Mouse (Mus musculus) midbrain, embryonic 16.5 days (tissue): ENCODE data around the gene Trpm3. TPM values are rescaled to one million over a fixed set of nuclear protein-coding genes. Genes with fewer than 3 reads are reported as not detected.

Source experiments
- ATAC-seq: fragments of 200-750 bp; cut with Nextera tagmentation; 2 replicates; pipeline ENCODE4 v1.8.0; 2017; ENCODE audit warnings: moderate TSS enrichment
- H3K27ac ChIP-seq: fragments of 300-500 bp; sonication (generic); 2 replicates; pipeline ENCODE4 v1.5.1; 2014; ENCODE audit warnings: mild to moderate bottlenecking, low read length, mixed read lengths
- H3K27me3 ChIP-seq: fragments of 300-500 bp; sonication (generic); 2 replicates; pipeline ENCODE4 v1.6.1; 2014; ENCODE audit warnings: low read depth, low read length, mixed read lengths; ENCODE audit not compliant: control insufficient read depth, insufficient read depth
- H3K36me3 ChIP-seq: fragments of 300-500 bp; sonication (generic); 2 replicates; pipeline ENCODE4 v1.6.1; 2014; ENCODE audit warnings: mild to moderate bottlenecking, low read length, moderate library complexity, mixed read lengths; ENCODE audit not compliant: control insufficient read depth, insufficient read depth
- H3K4me1 ChIP-seq: fragments of 300-500 bp; sonication (generic); 2 replicates; pipeline ENCODE4 v1.6.1; 2014; ENCODE audit warnings: mild to moderate bottlenecking, low read length, mixed read lengths; ENCODE audit not compliant: control insufficient read depth, insufficient read depth
- H3K4me2 ChIP-seq: fragments of 300-500 bp; sonication (generic); 2 replicates; pipeline ENCODE4 v1.6.1; 2014; ENCODE audit warnings: mild to moderate bottlenecking, low read length, mixed read lengths
- H3K4me3 ChIP-seq: fragments of 300-500 bp; sonication (generic); 2 replicates; pipeline ENCODE4 v1.5.1; 2014; ENCODE audit warnings: low read depth, mild to moderate bottlenecking, low read length, moderate library complexity, mixed read lengths
- H3K9ac ChIP-seq: fragments of 300-500 bp; sonication (generic); 2 replicates; pipeline ENCODE4 v1.6.1; 2014; ENCODE audit warnings: low read depth, low read length, mixed read lengths
- H3K9me3 ChIP-seq: fragments of 300-500 bp; sonication (generic); replicated peaks from 2 replicates; pipeline ENCODE4 v1.6.1; 2014; ENCODE audit warnings: mild to moderate bottlenecking, low read length, mixed read lengths; ENCODE audit not compliant: control insufficient read depth, poor library complexity, severe bottlenecking
- WGBS: fragments of 180-500 bp; shearing (Covaris S2); extraction: QIAGEN DNeasy Blood & Tissue Kit; methylation state at CpG from one replicate; pipeline ENCODE4 v1.1.7; 2014; 5-methylcytosine and 5-hydroxymethylcytosine counted together
- polyA plus RNA-seq: library from polyadenylated mRNA; unstranded; fragments of >200 nt; fragmentation: Nextera tagmentation; extraction: Ambion mirVana; gene quantifications from 2 replicates; pipeline ENCODE4 v1.2.1, GENCODE M21; 2015

Gene Trpm3
- polyA plus RNA-seq, 1 experiment from 2014 or later, result 24.7 TPM

- no peak overlapping the region for H3K27ac ChIP-seq
- no peaks in the 10 kb centered on the region for H3K36me3 ChIP-seq
- H3K4me3 ChIP-seq, result no peak overlapping the region
- H3K9me3 ChIP-seq, result no peaks in the 10 kb centered on the region
- H3K9ac ChIP-seq, result no peak overlapping the region
- ATAC-seq, result no peak
- 0 out of 2 replicates have a peak, but pooled peaks cover 4% of the 10 kb centered on the region for H3K4me1 ChIP-seq
- no peak overlapping the region for H3K4me2 ChIP-seq
- no peaks in the 10 kb centered on the region for H3K27me3 ChIP-seq
Measured at GRCm38 (mm10) chr19:22705414-22705813, 566.6 kb downstream of the Trpm3 start.

DNA sequence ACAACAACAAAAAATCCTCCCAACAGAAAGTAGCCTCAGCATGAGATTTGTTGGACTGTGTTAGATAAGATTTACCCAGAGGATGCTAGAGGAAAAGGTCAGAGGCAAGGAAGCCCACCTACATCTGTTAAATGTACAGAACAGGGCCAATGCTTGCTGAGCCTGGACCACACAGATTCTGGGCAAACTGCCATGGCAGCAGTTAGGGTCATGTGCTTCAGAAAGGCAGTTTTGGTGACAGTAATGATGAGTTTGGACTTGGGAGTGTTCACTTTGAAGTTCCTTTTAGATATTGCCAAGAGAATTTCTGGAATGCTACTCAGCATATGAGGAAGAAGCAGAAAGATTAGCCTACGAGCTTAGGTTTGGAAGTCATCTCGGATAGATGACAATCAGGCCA lies 580.2 kb downstream of the Trpm3 start:
- no peak overlapping the region for H3K4me2 ChIP-seq
- no peak for ATAC-seq
- no peak overlapping the region for H3K4me3 ChIP-seq
- H3K9me3 ChIP-seq, result no peaks in the 10 kb centered on the region
- no peak overlapping the region for H3K9ac ChIP-seq
- H3K27me3 ChIP-seq, result no peaks in the 10 kb centered on the region
- H3K27ac ChIP-seq, result no peak overlapping the region
- WGBS, result 84% methylated on average over 2 of the region's 2 CpGs
- no peaks in the 10 kb centered on the region for H3K4me1 ChIP-seq
- H3K36me3 ChIP-seq, result no peaks in the 10 kb centered on the region

DNA sequence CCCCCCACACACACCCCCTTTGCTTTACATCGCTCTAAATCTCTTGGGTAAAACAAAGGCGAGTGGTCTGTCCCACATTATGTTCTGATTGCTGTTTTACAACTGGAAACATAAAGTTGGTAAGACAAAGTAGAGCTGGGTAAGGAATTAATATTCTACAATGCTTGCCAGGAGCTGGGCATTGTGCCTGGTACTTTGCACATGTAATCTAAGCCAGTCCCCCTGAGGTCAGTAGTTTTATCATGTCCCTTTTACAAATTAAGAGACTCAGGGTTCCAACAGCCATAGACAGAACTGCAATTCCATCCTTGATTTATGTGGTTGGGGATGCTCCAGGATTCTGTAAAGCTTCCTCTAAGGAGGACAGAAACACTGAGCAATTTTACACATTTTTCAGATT lies 591.0 kb downstream of the Trpm3 start:
- Histone ChIP-seq H3K27me3 (no peaks in the 10 kb centered on the region), H3K4me3 (no peak overlapping the region), H3K36me3 (no peaks in the 10 kb centered on the region), H3K4me1 (peaks cover 5% of the 10 kb centered on the region), H3K4me2 (no peak overlapping the region), H3K9me3 (no peaks in the 10 kb centered on the region), H3K9ac (no peak overlapping the region), H3K27ac (peak overlapping the region; percentile 17; the same call in 1 of the 2 replicates)
- no peak for ATAC-seq
- 69% methylated on average over 2 of the region's 2 CpGs for WGBS

- Histone ChIP-seq H3K36me3 (no peaks in the 10 kb centered on the region), H3K4me1 (peaks cover 5% of the 10 kb centered on the region), H3K4me2 (no peak overlapping the region), H3K9ac (no peak overlapping the region), H3K27ac (no peak overlapping the region), H3K9me3 (no peaks in the 10 kb centered on the region), H3K27me3 (no peaks in the 10 kb centered on the region), H3K4me3 (no peak overlapping the region)
- peak; percentile 56; the same call in 1 of the 2 replicates for ATAC-seq
Measured at GRCm38 (mm10) chr19:22730971-22731370, 592.1 kb downstream of the Trpm3 start.

GRCm38 (mm10) chr19:22736870-22737269 lies 598.0 kb downstream of the Trpm3 start:
- no peaks in the 10 kb centered on the region for H3K27me3 ChIP-seq
- H3K9ac ChIP-seq, result no peak overlapping the region
- H3K4me2 ChIP-seq, result no peak overlapping the region
- no peaks in the 10 kb centered on the region for H3K4me1 ChIP-seq
- WGBS, result 53% methylated on average over 2 of the region's 2 CpGs
- H3K4me3 ChIP-seq, result no peak overlapping the region
- H3K9me3 ChIP-seq, result no peaks in the 10 kb centered on the region
- no peaks in the 10 kb centered on the region for H3K36me3 ChIP-seq
- no peak for ATAC-seq
- peak overlapping the region; percentile 13; the same call in 1 of the 2 replicates for H3K27ac ChIP-seq

- Histone ChIP-seq H3K4me2 (no peak overlapping the region), H3K9ac (no peak overlapping the region), H3K4me1 (no peaks in the 10 kb centered on the region), H3K27ac (no peak overlapping the region), H3K9me3 (no peaks in the 10 kb centered on the region), H3K27me3 (no peaks in the 10 kb centered on the region), H3K36me3 (no peaks in the 10 kb centered on the region), H3K4me3 (no peak overlapping the region)
- WGBS, result 86% methylated on average over 3 of the region's 3 CpGs
- ATAC-seq, result no peak
Measured at GRCm38 (mm10) chr19:22739240-22739639, 600.4 kb downstream of the Trpm3 start.

GRCm38 (mm10) chr19:22753311-22753809 lies 614.5 kb downstream of the Trpm3 start:
- Histone ChIP-seq H3K4me2 (no peak overlapping the region), H3K9me3 (no peaks in the 10 kb centered on the region)
- ATAC-seq, result peak; percentile 70

DNA sequence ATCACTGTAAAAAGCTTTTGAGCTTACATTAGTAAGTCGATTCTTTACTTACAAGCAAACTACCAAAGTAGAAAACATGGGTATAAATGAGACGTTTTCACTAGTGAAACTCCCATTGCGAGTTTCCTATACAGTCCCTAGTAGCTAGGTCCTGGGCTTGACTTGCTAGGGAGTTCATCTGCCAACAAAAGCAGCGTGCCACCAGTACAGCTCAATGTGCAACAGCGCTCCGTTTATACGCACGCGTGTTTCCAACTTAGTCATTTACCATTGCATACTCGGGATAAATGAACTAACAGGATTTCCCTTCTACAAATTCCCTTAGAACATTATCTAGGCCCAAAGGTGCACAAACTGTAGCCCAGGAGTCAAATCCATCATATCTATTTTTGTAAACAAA lies 615.2 kb downstream of the Trpm3 start:
- Histone ChIP-seq H3K4me2 (no peak overlapping the region), H3K9ac (no peak overlapping the region), H3K4me1 (0 out of 2 replicates have a peak, but pooled peaks cover 2% of the 10 kb centered on the region), H3K4me3 (no peak overlapping the region), H3K27me3 (no peaks in the 10 kb centered on the region), H3K27ac (peak overlapping the region; percentile 11; the same call in 1 of the 2 replicates), H3K9me3 (no peaks in the 10 kb centered on the region), H3K36me3 (no peaks in the 10 kb centered on the region)
- 87% methylated on average over 10 of the region's 10 CpGs for WGBS
- no peak for ATAC-seq

More at GRCm38 (mm10) chr19:22753311-22753809, 614.5 kb downstream of the Trpm3 start:
- H3K4me1 ChIP-seq, result 0 out of 2 replicates have a peak, but pooled peaks cover 2% of the 10 kb centered on the region
- H3K9ac ChIP-seq, result no peak overlapping the region
- H3K36me3 ChIP-seq, result no peaks in the 10 kb centered on the region
- 0 out of 2 replicates have a peak overlapping the region, but pooled peaks have one; percentile 30 for H3K27ac ChIP-seq
- H3K4me3 ChIP-seq, result no peak overlapping the region
- WGBS, result 44% methylated on average over 13 of the region's 13 CpGs
- H3K27me3 ChIP-seq, result no peaks in the 10 kb centered on the region

GRCm38 (mm10) chr19:22754498-22754897 lies 615.7 kb downstream of the Trpm3 start:
- no peak overlapping the region for H3K4me2 ChIP-seq

More at GRCm38 (mm10) chr19:22754498-22754897, 615.7 kb downstream of the Trpm3 start:
- no peak overlapping the region for H3K4me3 ChIP-seq
- no peaks in the 10 kb centered on the region for H3K9me3 ChIP-seq
- no peak overlapping the region; the same call in 1 of the 2 replicates for H3K27ac ChIP-seq
- WGBS, result 49% methylated on average over 8 of the region's 8 CpGs
- 0 out of 2 replicates have a peak, but pooled peaks cover 2% of the 10 kb centered on the region for H3K4me1 ChIP-seq
- ATAC-seq, result no peak
- H3K36me3 ChIP-seq, result no peaks in the 10 kb centered on the region
- no peak overlapping the region for H3K9ac ChIP-seq
- H3K27me3 ChIP-seq, result no peaks in the 10 kb centered on the region
